Mouse (Mus musculus): ENCODE results near the gene Eral1. TPM values are rescaled to one million over a fixed set of nuclear protein-coding genes. Genes with fewer than 3 reads are reported as not detected.

Gene Eral1
- polyA plus RNA-seq, 1 experiment from 2014 or later: 35.0 TPM

DNA sequence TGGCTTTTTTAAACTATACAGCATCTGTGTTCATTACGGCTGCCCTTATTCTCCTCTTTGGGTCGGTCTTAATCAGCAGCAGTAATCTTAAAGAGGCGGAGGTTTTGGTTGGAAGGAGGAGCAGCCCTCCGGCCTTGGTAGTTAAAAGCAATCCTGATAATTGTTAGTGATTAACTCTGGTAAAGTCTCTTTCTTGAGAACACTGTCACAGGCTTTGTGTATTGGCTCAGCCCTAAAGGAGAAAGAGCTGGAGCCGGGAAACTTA, 35.9 kb upstream of the Eral1 start:
- 10% methylated on average over 5 of the region's 5 CpGs for WGBS
- Histone ChIP-seq H3K4me1 (replicated peaks; ENCODE audit: control insufficient read depth, insufficient read depth, low read length) (peaks cover 20% of the 10 kb centered on the region), H3K4me2 (ENCODE audit: low read depth, low read length) (peak overlapping the region; percentile 65), H3K4me3 (ENCODE audit: low read length) (peak overlapping the region; percentile 70), H3K9me3 (ENCODE audit: control insufficient read depth, low read length) (no peaks in the 10 kb centered on the region), H3K36me3 (ENCODE audit: control insufficient read depth, insufficient read depth, low read length) (no peaks in the 10 kb centered on the region), H3K9ac (ENCODE audit: low read length) (peak overlapping the region; percentile 80), H3K27me3 (ENCODE audit: control insufficient read depth, insufficient read depth, low read depth, low read length) (no peaks in the 10 kb centered on the region), H3K27ac (ENCODE audit: low read length) (no peak overlapping the region)
- no peak for ATAC-seq (ENCODE audit: low read depth)

GRCm38 (mm10) chr11:78115367-78116145, 35.4 kb upstream of the Eral1 start:
- ATAC-seq (ENCODE audit: low read depth): peak; percentile 100
- H3K4me1 ChIP-seq (replicated peaks; ENCODE audit: control insufficient read depth, insufficient read depth, low read length): peaks cover 17% of the 10 kb centered on the region
- peak overlapping the region; percentile 65 for H3K4me2 ChIP-seq (ENCODE audit: low read depth, low read length)
- no peaks in the 10 kb centered on the region for H3K36me3 ChIP-seq (ENCODE audit: control insufficient read depth, insufficient read depth, low read length)
- peak overlapping the region; percentile 80 for H3K9ac ChIP-seq (ENCODE audit: low read length)
- no peaks in the 10 kb centered on the region for H3K27me3 ChIP-seq (ENCODE audit: control insufficient read depth, insufficient read depth, low read depth, low read length)
- no peaks in the 10 kb centered on the region for H3K9me3 ChIP-seq (ENCODE audit: control insufficient read depth, low read length)
- peak overlapping the region; percentile 70 for H3K4me3 ChIP-seq (ENCODE audit: low read length)
- peak overlapping the region; percentile 72 for H3K27ac ChIP-seq (ENCODE audit: low read length)
- WGBS: under 1% methylated on average over 37 of the region's 37 CpGs

- peak overlapping the region; percentile 72 for H3K27ac ChIP-seq (ENCODE audit: low read length)
- peaks cover 15% of the 10 kb centered on the region for H3K4me1 ChIP-seq (replicated peaks; ENCODE audit: control insufficient read depth, insufficient read depth, low read length)
- peak overlapping the region; percentile 80 for H3K9ac ChIP-seq (ENCODE audit: low read length)
- H3K4me3 ChIP-seq (ENCODE audit: low read length): peak overlapping the region; percentile 70
- 5% methylated on average over 19 of the region's 19 CpGs for WGBS
- no peaks in the 10 kb centered on the region for H3K9me3 ChIP-seq (ENCODE audit: control insufficient read depth, low read length)
- H3K36me3 ChIP-seq (ENCODE audit: control insufficient read depth, insufficient read depth, low read length): no peaks in the 10 kb centered on the region
- peak overlapping the region; percentile 65 for H3K4me2 ChIP-seq (ENCODE audit: low read depth, low read length)
- no peaks in the 10 kb centered on the region for H3K27me3 ChIP-seq (ENCODE audit: control insufficient read depth, insufficient read depth, low read depth, low read length)
- no peak for ATAC-seq (ENCODE audit: low read depth)
Observed at GRCm38 (mm10) chr11:78114676-78115366, 34.6 kb upstream of the Eral1 start.

DNA sequence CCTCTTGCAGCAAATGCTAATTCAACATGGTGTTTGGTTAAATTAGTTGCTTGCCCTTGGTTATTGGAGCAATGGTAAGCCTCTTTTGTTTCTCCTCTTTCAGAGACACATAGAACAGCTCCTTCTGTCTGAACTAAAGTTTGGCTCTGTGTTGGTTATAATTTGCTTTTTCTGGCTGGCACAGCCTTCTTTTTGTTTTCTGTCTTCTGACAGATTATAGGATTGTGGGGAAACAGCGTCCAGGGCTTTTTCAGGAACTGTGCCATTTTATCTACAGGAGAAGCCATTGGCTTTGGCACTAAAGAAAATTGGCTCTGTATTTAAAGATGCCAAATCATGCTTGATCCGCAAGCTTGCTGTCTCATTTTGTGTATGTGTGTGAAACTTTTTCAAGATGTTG, 33.4 kb upstream of the Eral1 start:
- Histone ChIP-seq H3K4me3 (ENCODE audit: low read length) (no peak overlapping the region), H3K4me2 (ENCODE audit: low read depth, low read length) (no peak overlapping the region), H3K9me3 (ENCODE audit: control insufficient read depth, low read length) (no peaks in the 10 kb centered on the region), H3K27ac (ENCODE audit: low read length) (no peak overlapping the region), H3K4me1 (replicated peaks; ENCODE audit: control insufficient read depth, insufficient read depth, low read length) (peaks cover 14% of the 10 kb centered on the region), H3K27me3 (ENCODE audit: control insufficient read depth, insufficient read depth, low read depth, low read length) (no peaks in the 10 kb centered on the region), H3K9ac (ENCODE audit: low read length) (no peak overlapping the region), H3K36me3 (ENCODE audit: control insufficient read depth, insufficient read depth, low read length) (no peaks in the 10 kb centered on the region)
- ATAC-seq (ENCODE audit: low read depth): no peak
- WGBS: 76% methylated on average over 2 of the region's 2 CpGs

- no peak overlapping the region for H3K27ac ChIP-seq (ENCODE audit: low read length)
- no peak overlapping the region for H3K4me2 ChIP-seq (ENCODE audit: low read depth, low read length)
- no peaks in the 10 kb centered on the region for H3K9me3 ChIP-seq (ENCODE audit: control insufficient read depth, low read length)
- peaks cover 3% of the 10 kb centered on the region; the same call in 1 of the 2 replicates for H3K4me1 ChIP-seq (replicated peaks; ENCODE audit: control insufficient read depth, insufficient read depth, low read length)
- 95% methylated on average over 5 of the region's 5 CpGs for WGBS
- H3K36me3 ChIP-seq (ENCODE audit: control insufficient read depth, insufficient read depth, low read length): peaks cover 5% of the 10 kb centered on the region; the same call in 1 of the 2 replicates
- H3K27me3 ChIP-seq (ENCODE audit: control insufficient read depth, insufficient read depth, low read depth, low read length): no peaks in the 10 kb centered on the region
- H3K9ac ChIP-seq (ENCODE audit: low read length): no peak overlapping the region
- no peak for ATAC-seq (ENCODE audit: low read depth)
- H3K4me3 ChIP-seq (ENCODE audit: low read length): no peak overlapping the region
Observed at GRCm38 (mm10) chr11:78104501-78104900, 24.3 kb upstream of the Eral1 start.

- Histone ChIP-seq H3K4me1 (replicated peaks; ENCODE audit: control insufficient read depth, insufficient read depth, low read length) (peaks cover 3% of the 10 kb centered on the region; the same call in 1 of the 2 replicates), H3K27me3 (ENCODE audit: control insufficient read depth, insufficient read depth, low read depth, low read length) (no peaks in the 10 kb centered on the region), H3K4me3 (ENCODE audit: low read length) (no peak overlapping the region), H3K4me2 (ENCODE audit: low read depth, low read length) (no peak overlapping the region), H3K9me3 (ENCODE audit: control insufficient read depth, low read length) (no peaks in the 10 kb centered on the region), H3K36me3 (ENCODE audit: control insufficient read depth, insufficient read depth, low read length) (peaks cover 5% of the 10 kb centered on the region; the same call in 1 of the 2 replicates), H3K27ac (ENCODE audit: low read length) (no peak overlapping the region), H3K9ac (ENCODE audit: low read length) (no peak overlapping the region)
- 56% methylated on average over 5 of the region's 5 CpGs for WGBS
- ATAC-seq (ENCODE audit: low read depth): no peak
Observed at GRCm38 (mm10) chr11:78102958-78103747, 23.0 kb upstream of the Eral1 start.

- WGBS: 71% methylated on average over 5 of the region's 5 CpGs
- Histone ChIP-seq H3K9me3 (ENCODE audit: control insufficient read depth, low read length) (no peaks in the 10 kb centered on the region), H3K4me1 (replicated peaks; ENCODE audit: control insufficient read depth, insufficient read depth, low read length) (peaks cover 3% of the 10 kb centered on the region), H3K4me2 (ENCODE audit: low read depth, low read length) (no peak overlapping the region), H3K27ac (ENCODE audit: low read length) (no peak overlapping the region), H3K36me3 (ENCODE audit: control insufficient read depth, insufficient read depth, low read length) (peaks cover 2% of the 10 kb centered on the region; the same call in 1 of the 2 replicates), H3K27me3 (ENCODE audit: control insufficient read depth, insufficient read depth, low read depth, low read length) (no peaks in the 10 kb centered on the region), H3K9ac (ENCODE audit: low read length) (no peak overlapping the region), H3K4me3 (ENCODE audit: low read length) (no peak overlapping the region)
- no peak for ATAC-seq (ENCODE audit: low read depth)
Observed at GRCm38 (mm10) chr11:78102142-78102541, 22.0 kb upstream of the Eral1 start.

DNA sequence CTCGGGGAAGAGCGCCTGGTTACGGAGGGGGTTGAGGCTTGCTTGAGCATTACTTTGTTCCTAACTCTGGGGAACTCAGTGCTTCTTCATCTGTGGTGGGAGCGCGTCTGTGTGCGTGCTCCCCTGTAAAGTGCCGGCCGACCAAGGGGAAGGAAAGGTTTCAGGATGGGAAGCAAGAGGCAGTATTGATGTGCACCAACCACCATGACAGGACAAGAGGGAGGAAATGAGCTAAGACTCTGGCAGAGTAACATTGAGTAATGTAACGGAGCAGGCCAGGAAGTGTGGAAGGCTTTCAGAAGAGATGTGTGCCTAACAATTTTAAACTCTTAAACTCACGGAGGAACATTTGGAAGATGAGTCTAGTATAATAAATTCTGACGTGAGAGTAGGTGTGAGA, 20.6 kb upstream of the Eral1 start:
- H3K27ac ChIP-seq (ENCODE audit: low read length): no peak overlapping the region
- 63% methylated on average over 11 of the region's 11 CpGs for WGBS
- H3K4me2 ChIP-seq (ENCODE audit: low read depth, low read length): no peak overlapping the region

GRCm38 (mm10) chr11:78097077-78097476, 16.9 kb upstream of the Eral1 start:
- Histone ChIP-seq H3K4me1 (replicated peaks; ENCODE audit: control insufficient read depth, insufficient read depth, low read length) (peaks cover 17% of the 10 kb centered on the region), H3K9ac (ENCODE audit: low read length) (peak overlapping the region; percentile 47; the same call in 1 of the 2 replicates), H3K4me3 (ENCODE audit: low read length) (peak overlapping the region; percentile 8; the same call in 1 of the 2 replicates), H3K27ac (ENCODE audit: low read length) (peak overlapping the region; percentile 23; the same call in 1 of the 2 replicates), H3K9me3 (ENCODE audit: control insufficient read depth, low read length) (no peaks in the 10 kb centered on the region), H3K36me3 (ENCODE audit: control insufficient read depth, insufficient read depth, low read length) (0 out of 2 replicates have a peak, but pooled peaks cover 1% of the 10 kb centered on the region), H3K4me2 (ENCODE audit: low read depth, low read length) (peak overlapping the region; percentile 42), H3K27me3 (ENCODE audit: control insufficient read depth, insufficient read depth, low read depth, low read length) (no peaks in the 10 kb centered on the region)
- no peak for ATAC-seq (ENCODE audit: low read depth)
- 30% methylated on average over 3 of the region's 3 CpGs for WGBS

More for the DNA sequence above, 20.6 kb upstream of the Eral1 start:
- Histone ChIP-seq H3K4me1 (replicated peaks; ENCODE audit: control insufficient read depth, insufficient read depth, low read length) (peaks cover 13% of the 10 kb centered on the region), H3K4me3 (ENCODE audit: low read length) (no peak overlapping the region), H3K36me3 (ENCODE audit: control insufficient read depth, insufficient read depth, low read length) (0 out of 2 replicates have a peak, but pooled peaks cover 2% of the 10 kb centered on the region), H3K9ac (ENCODE audit: low read length) (no peak overlapping the region), H3K9me3 (ENCODE audit: control insufficient read depth, low read length) (no peaks in the 10 kb centered on the region), H3K27me3 (ENCODE audit: control insufficient read depth, insufficient read depth, low read depth, low read length) (no peaks in the 10 kb centered on the region)
- no peak for ATAC-seq (ENCODE audit: low read depth)
